Mouse (Mus musculus) thymus, postnatal 14 days (tissue): ENCODE data around the gene Cadm4.

Source experiments
- DNase-seq: peaks from one replicate; pipeline ENCODE4 v3.0.0; 2021

The Cadm4 gene

GRCm38 (mm10) chr7:24481474-24482207, at the start of gene Cadm4:
Cadm4 (plus strand) TSS chr7:24482023.
- peak; percentile 92 for DNase-seq

- DNase-seq: no peak
These were observed 46.5 kb upstream of the Cadm4 start for GRCm38 (mm10) chr7:24435305-24435704.

- no peak for DNase-seq
These were observed 43.8 kb upstream of the Cadm4 start for GRCm38 (mm10) chr7:24437981-24438380.

GRCm38 (mm10) chr7:24439191-24439590, 42.6 kb upstream of the Cadm4 start:
- no peak for DNase-seq

- no peak for DNase-seq
These were observed 41.9 kb upstream of the Cadm4 start for GRCm38 (mm10) chr7:24439891-24440290.

GRCm38 (mm10) chr7:24441785-24442184, 40.0 kb upstream of the Cadm4 start:
- peak; percentile 85 for DNase-seq

- no peak for DNase-seq
These were observed 39.5 kb upstream of the Cadm4 start for GRCm38 (mm10) chr7:24442313-24442712.

- DNase-seq: no peak
These were observed 36.4 kb upstream of the Cadm4 start for GRCm38 (mm10) chr7:24445266-24445926.

- no peak for DNase-seq
These were observed 35.0 kb upstream of the Cadm4 start for GRCm38 (mm10) chr7:24446697-24447340.

GRCm38 (mm10) chr7:24448782-24449517, 32.9 kb upstream of the Cadm4 start:
- no peak for DNase-seq

- DNase-seq: peak; percentile 41
These were observed 31.2 kb upstream of the Cadm4 start for GRCm38 (mm10) chr7:24450585-24451017.

- DNase-seq: no peak
These were observed 29.9 kb upstream of the Cadm4 start, which contains the start of gene Irgc1 for GRCm38 (mm10) chr7:24451855-24452311. Irgc1 (minus strand) TSS chr7:24452297.

GRCm38 (mm10) chr7:24454199-24454598, 27.6 kb upstream of the Cadm4 start:
- DNase-seq: no peak

GRCm38 (mm10) chr7:24455726-24456125, 26.1 kb upstream of the Cadm4 start:
- DNase-seq: no peak

- peak; percentile 80 for DNase-seq
These were observed 24.0 kb upstream of the Cadm4 start for GRCm38 (mm10) chr7:24457726-24458370.

- DNase-seq: no peak
These were observed 22.4 kb upstream of the Cadm4 start for GRCm38 (mm10) chr7:24459440-24459839.

- DNase-seq: no peak
These were observed 22.0 kb upstream of the Cadm4 start for GRCm38 (mm10) chr7:24459843-24460242.

- DNase-seq: no peak
These were observed 20.3 kb upstream of the Cadm4 start for GRCm38 (mm10) chr7:24461376-24462051.

GRCm38 (mm10) chr7:24462388-24463319, 19.2 kb upstream of the Cadm4 start, which contains the start of gene Plaur:
Plaur (plus strand) TSS chr7:24462484.
- DNase-seq: no peak

- DNase-seq: no peak
These were observed 15.0 kb upstream of the Cadm4 start for GRCm38 (mm10) chr7:24466835-24467234.

- DNase-seq: peak; percentile 55
These were observed 13.9 kb upstream of the Cadm4 start for GRCm38 (mm10) chr7:24467886-24468285.
